Mouse (Mus musculus) kidney, postnatal 36 days (tissue): ENCODE measurements around the gene Reep1.

Source experiments
- DNase-seq, 2 experiments: peaks; one replicate each; pipeline ENCODE4 v3.0.0; 2021 to 2022; ENCODE audit warnings: mixed read lengths in 2 of 2

The Reep1 gene

DNA sequence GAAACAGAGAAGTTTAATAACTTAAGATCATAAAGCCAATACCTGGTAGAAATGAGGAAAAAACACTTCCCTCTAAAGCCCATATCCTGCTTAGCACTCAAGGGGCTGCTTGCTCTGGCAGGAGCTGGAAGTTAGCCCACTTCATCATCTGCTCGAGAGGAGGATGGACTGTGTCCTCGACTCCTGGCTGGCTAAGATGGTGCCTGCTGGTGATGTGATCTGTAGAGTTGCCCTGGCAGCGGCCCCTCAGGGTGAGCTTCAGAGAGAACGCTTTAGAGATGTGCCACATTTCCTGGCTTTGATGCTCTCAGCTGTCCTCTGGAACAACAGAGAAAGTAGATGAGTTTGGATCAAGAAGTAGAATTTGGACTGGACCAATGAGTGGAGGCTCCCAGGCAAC is 31.2 kb downstream of the Reep1 start:
- no peak for DNase-seq

DNA sequence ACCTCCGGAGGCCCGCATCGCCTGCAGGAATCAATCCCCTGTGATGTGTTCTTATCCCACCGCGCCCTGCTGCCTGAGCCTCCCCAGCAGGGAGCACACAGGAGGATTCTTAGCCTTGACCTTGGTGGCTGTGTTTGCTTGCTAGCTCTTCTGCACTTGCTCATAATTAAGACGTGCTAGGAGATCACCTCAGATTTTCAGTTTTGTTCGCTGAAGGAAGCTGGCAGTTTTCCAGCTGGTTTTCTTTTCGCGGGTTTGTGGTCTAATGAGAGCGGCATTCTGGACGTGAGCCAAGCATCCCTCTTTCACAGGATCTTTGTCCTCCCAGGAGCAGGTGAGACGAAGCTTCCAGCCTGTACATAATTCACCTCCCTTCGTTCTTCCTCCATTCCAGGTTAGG is 33.6 kb downstream of the Reep1 start:
- DNase-seq, result peak in 1 of 2 experiments; percentile 13

DNA sequence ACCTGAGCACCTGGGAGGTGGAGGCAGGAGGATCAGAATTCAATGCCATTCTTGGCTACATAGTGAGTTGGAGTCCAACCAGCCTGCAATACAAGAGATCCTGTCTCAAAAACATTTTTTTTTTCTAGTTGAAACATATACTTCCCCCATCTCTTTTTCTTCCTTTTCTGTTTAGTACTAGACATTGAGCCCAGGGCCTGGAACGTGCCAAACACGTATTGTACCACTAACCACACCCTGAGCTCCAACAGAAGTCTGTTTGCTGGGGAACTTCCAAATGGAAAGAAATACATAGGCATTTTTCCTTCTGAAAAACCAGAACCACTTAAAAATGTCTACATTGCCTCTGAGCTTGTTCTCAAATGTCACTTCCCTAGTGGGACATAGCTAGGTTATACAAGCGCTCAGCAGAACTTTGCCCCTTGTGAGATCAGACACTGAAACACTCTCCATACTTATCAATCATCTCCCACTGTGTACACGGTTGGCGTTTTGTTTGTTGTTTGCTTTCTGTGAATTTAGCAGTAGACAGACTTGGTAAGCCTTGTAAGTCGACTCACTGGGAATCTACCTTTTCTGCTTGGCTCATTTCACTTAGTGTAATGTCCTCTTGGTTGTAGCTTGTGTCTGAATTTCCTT is 34.8 kb downstream of the Reep1 start:
- no peak for DNase-seq

DNA sequence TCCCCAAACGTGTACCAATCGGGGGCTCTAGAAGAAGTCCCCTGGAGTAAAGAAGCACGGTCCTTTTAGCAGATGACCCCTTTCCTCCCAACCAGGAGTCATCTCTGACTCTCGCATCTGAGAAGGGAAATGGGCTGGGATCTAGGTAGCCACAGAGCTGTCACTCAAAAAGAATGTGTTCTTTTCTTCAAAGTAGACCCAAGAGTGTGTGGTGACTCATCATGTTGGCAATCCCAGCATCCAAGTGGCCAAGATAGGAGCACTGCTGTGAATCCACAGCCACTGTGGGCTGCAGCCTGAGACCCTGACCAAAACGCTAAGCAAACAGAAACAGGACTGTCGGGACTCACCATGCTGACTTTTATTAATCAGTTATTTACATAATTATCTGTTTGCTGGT is 37.6 kb downstream of the Reep1 start:
- no peak for DNase-seq

DNA sequence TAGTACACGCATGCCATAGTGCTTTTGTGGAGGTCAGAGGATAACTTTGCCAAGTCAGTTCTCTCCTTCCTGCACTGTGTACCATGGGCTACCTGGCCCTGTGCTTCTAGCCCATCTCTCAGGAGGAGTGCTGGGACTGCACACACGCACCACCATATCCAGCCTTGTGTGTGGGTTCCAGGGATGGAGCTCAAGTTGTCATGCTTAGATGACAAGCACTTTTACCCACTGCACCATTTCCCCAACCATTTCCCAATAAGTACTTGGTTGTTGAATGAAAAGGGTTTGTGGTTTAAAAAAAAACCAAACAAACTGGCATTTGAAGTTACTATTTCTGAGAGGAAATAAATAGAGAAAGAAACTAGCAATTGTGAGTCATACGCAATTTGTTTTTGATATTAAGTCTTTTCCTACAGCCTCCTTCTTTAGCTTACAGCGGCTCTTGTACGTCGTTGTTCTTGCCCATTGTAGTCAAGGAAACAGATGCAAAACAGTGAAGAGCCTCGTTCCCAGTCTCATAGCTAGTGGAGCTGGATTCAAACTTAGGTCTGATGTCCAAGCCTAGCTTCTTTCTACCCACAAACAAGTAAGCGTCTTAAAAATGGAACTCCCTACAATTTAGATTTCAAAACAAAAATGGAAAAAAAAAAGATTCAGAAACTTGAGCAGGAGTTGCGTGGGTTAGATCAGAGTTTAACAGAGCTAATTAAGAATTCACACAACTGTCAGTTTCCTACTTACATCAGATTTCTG is 38.3 kb downstream of the Reep1 start:
- no peak for DNase-seq

DNA sequence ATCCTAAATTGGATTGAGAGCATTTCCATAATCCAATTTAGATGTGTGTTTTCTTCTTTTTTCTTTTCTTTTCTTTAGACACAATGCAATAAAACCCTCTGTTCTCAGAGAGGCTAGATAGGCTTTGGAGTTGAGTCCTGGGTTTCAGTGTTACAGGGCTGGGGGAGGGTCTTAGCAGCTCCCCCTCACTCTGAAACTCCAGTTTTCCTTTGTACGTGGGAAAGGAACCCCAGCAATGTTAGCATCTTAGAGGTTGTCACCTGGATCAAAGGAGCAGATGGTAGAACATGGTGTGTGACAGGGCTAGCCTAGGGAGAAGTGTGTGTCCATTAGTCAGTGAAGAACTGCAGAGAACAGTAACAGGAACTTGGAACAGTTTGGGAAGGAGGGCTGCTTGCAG is 38.9 kb downstream of the Reep1 start:
- DNase-seq, result no peak

DNA sequence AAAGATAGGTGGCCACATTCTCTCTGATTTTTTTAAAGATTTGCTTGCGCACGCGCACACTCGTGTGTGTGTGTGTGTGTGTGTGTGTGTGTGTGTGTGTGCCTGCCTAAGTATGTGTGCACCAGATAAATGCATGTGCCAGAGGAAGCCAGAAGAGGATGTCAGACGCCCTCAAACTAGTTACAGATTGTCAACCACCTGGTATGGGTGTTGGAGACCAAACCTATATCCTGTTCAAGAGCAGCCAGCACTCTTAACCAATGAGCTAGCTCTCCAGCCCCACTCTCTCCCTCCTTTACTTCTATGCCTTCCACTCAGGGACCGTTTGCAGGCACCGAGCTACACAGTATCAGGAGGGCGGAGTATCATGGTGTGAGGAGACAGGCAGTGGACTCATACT is 39.5 kb downstream of the Reep1 start:
- no peak for DNase-seq

DNA sequence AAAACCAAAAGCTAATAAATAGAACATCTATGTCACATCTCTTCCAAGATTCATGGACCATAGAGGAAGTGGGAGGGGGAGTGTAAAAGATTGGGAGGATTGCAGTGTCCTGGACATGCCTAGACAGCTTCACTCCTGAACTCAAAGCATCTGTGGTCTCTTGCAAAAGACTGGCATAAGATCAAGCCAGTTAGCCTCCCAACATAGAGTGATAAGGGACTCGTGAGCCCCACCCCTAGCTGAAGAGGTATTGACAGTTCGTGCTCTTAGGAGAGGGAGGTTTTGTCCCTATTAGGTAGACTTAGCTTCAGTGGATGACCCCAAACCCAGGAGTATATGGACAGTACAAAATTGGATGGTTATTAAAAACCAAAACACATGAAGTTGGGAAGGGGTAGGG is 44.2 kb downstream of the Reep1 start:
- DNase-seq, result no peak

DNA sequence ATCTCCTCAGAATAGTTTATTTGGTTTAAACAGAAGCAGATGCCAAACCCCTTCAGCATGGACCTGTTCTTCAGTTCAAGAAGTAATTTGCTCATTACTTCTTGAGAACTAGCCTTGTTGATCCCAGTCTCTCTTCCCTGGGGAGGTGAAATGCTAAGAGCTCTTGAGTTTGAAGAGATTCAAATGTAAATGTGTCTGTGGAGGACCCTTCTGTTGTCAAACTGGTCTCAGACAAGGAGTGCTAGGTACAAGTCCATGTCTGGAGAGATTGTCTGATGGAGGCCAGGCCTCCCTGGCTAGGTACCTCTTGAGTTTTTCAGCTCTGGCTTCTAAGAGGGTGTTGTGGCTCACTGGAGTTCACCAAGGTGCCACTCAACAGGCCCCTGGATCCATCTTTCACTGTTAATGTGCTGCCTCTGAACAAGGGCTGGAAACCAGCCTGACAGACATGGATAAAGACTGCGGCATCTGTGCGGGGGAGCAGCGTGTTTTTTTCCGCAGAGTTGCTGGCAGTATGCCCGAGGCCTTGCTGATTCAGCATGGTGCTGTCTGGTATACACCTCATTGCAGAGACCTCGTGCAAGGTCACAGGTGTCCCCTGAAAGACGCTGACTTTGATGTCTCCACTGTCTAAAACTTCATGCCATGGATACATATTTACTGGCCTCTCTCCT is 45.6 kb downstream of the Reep1 start:
- no peak for DNase-seq

DNA sequence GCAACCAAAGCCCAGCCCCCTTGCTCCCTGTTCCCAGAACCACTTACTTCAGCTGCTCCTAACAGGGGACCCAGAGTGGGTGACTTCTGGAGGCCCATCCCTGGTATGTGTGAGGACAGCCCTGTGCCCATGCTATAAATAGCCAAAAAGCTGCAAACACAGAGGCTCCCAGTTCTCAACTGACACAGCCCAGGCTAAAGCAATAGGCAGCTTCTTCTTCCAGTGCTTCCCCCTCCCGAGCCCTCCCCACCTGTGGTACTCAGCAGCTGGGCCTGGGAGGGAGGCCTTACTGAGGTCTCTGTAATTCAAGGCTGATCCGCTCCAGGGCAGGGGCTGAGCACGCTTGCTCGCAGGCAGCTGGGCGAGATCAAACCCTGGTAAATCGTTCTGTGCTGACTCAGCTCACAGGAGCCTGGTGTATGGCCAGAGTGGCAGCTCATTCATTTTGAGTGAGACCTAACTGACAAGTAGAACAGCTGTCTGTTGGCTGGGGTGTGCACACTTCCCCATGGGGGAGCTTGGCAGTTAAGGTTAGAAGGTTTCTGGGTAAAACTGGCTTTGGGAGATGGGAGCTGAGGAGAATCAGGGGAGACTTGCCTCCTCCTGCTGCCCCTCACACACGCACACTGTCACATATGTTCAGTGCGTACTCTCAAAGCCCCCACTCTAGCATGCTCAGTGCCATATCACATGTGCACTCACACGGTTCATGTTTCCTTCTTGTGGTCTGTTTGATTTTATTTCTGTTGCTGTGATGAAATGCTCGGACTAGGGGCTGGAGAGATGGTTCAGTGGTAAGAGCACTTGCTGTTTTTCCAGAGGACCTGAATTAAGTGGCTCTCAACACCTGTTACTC is 49.9 kb downstream of the Reep1 start:
- no peak for DNase-seq

DNA sequence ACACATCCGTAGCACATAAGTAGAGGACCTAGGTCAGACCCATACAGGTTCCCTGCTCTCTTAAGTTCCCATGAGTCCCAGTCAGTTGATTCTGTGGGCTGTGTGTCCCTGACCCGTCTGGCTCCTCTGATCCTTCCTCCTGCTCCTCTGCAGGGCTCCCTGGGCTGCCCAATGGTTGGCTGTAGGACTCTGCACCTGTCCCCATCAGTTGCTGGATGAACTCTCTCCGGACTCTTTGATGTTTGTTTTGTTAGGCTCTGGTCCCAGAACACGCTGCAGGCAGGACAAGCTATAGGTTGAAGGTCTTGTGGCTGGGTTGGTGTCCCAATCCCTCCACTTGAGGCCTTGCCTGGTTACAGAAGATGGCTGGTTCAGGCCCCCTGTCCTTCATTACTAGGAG is 51.4 kb downstream of the Reep1 start:
- DNase-seq, result no peak

DNA sequence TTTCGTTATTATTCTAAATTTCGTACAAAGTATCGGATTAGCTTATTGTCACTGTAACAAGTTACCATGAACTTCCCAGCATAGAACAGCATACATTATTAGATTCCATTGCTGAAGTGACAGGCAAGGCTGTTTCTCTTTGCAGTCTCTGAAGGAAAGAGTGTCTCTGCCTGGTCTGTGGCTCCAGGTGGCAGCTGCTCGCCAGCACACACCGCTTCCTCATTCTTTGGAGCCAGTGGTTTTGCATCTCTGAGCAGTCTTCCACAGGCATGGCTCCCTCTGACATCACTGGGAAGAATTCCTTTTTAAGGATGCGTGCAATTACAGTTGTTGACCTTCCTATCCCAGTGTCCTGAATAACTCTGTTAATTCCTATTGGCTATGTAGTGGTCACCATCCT is 52.7 kb downstream of the Reep1 start:
- DNase-seq, result no peak

DNA sequence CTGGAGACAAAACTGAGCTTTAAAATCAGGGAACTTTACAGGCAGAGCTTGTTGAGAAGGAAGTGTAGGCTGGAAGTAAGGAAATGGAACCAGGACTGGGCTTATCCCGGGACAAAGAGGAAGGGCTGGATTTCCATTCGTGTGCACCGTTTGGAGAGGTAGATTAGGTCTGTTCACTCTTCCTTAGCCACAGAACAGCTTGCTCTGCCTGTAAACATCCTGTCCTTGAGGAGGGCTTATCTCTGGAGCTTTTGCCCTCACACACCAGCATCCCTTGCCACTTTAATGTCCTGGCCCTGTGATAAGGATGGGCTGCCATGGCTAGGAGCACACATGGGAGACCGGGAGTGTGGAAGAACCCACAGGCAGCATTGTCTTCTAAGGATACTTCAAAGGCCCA is 60.4 kb downstream of the Reep1 start:
- no peak for DNase-seq

DNA sequence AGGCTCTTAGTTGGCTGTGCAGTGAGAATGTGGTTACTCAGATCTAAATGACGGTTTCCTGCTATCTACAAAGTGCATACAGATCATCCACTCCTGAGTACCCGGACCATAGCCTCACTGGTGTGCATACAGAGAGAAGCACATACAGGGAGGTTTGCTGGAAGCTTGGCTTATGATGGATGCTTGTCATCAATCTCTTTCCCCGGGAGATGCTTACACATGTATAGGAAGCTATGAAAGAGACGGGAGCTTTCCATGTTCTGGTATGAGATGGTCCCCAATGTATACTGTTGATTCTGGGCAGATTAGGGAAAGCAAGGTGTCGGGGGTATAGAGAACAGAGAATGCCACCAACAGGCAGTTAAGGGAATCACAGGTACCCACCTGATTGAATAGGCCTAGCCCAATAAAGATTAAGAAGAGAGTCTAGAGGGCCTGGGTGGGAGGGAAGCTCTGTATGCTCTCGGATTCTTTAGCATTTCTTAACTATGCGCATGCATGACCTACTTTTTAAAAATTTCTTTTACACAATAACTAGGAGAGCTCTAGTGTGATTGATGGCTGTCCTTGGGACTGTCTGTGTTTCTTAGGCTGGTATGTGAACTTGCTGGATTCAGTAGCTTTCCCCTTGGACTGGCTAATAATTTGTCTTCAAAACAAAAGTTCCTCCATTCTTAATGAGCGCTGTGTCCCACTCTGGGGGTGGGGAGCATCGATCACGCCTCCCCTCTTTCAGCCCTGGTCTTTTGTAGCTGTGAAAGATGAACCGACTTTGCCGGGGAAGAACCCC is 62.7 kb downstream of the Reep1 start:
- no peak for DNase-seq

DNA sequence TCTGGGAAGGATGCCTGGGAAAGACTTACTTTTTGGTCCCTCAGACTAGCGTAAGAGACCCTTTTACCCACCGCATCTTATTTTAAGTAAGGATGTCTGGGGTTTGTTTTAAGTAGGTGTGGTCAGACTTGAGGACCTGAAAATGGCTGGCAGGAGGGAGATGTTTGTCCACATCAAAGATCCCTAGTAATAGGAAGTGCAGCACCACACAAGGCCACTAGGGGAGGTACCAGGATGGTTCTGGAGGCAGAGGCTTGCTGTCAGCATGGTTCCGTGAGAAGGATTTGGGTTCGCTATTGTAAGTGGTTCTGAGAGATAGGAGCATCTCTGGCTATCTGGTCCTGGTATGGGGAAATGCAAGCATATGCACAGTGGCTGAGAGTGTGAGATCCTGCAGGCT is 63.5 kb downstream of the Reep1 start:
- no peak for DNase-seq

DNA sequence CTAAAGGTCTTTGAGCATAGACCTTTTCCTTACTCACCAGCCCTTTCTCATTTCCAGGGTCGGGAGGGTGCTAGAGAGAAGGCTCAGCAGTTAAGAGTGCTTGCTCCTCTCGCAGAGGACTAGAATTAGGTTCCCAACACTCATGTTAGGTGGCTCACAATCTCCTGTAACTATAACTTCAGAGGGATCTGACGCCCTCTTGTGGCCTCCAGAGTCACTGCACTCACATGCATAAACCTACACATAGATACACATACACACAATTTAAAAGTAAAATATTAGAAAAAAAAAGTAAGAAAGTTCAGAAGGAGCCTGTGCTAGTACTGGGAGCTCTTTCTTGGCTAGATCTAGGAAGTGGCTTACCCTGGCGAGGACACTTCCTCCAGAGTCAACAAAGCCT is 63.9 kb downstream of the Reep1 start:
- no peak for DNase-seq

DNA sequence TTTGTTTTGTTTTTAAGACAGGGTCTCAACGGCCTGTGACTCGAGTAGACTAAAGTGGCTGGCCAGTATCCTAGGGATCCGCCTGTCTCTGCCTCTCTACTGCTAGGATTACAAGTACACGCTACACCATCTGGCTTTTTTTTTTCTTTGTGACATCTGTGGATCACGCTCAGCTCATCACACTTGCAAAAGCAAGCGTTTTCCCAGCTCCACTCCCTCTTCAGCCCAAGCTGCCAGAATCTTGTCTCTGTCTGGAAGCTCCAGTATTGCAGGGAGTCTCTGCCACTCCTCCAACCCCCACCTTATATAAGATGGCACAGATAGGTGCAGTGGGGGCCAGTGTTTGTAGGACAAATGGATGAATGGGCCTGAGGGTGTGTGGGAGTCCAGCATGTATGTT is 64.8 kb downstream of the Reep1 start:
- DNase-seq, result no peak

DNA sequence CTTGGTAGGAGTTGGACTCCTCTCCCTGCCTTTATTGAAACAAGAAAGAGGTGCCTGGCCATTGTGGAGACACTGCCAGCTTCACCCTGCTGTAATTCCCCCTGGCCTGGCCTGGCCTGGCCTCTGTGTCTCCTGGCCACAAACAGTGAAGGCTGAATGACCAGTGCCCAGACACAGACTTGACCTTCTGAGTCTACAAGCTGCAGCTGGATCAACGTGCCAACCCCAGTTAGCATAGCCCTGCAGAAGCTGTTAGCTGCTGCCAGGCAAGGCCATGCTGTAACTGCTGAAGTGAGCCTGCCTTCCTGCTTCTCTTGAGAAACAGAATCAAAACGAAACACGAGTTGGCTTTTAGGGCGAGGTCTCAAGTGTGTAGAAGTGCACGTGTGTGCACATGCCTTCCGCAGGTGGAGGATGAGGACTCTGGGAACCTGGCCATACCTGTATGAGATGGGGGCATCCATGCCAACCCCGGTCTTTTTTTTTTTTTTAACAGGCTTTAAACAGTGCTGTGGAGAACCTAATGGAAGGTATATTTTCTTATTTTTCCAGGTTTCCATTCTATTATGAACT is 65.4 kb downstream of the Reep1 start:
- DNase-seq, result no peak

DNA sequence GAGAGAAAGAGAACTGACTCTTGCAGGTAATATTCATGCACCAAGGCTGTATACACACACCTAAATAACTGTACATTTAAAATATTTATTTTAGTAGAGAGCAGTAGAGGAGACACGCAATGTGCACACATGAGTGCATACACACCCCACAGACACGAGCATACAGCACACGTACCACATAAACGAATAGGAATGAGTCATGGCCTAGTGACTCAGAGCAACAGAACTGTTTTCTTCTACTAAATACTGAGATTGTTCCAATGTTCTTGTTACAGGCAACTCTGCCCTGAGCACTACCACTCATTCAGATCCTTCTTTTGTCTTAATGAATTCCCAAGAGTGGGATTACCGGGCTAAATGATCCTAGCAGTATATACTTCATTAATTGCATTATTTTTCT is 70.7 kb downstream of the Reep1 start:
- no peak for DNase-seq

DNA sequence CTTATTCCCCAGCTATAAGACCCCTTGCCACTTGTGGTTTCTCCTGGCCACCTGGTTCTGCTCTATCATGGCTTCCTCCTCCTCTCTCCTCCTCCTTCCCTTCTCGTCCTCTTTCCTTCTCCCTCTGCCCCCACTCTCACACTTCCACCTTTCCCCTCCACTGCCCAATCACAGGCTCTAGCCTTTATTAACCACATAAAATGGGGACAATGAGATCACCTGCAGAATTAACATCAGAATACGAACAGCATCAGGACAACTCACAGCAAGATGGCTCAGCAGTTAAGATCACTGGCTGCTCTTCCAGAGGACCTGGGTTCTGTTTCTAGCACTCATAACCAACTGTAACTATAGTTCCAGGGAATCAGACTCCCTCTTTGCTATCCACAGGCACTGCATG is 72.5 kb downstream of the Reep1 start:
- no peak for DNase-seq

DNA sequence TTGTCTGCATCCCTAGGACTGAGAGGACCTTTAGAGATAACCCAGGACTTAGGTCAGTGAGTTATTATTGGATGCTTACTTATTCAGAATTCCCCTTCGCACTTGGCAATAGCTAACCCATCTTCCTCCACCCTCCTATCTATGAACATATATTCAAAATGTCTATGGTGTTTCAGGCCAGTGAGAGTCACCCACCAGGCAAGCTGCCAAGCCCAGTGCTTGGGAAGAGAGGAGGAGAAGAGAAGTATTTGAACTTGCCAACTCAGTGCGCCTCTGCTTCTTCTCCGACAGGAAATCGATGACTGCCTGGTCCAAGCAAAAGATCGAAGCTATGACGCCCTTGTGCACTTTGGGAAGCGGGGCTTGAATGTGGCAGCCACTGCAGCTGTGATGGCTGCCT is 73.1 kb downstream of the Reep1 start:
- DNase-seq, result no peak

DNA sequence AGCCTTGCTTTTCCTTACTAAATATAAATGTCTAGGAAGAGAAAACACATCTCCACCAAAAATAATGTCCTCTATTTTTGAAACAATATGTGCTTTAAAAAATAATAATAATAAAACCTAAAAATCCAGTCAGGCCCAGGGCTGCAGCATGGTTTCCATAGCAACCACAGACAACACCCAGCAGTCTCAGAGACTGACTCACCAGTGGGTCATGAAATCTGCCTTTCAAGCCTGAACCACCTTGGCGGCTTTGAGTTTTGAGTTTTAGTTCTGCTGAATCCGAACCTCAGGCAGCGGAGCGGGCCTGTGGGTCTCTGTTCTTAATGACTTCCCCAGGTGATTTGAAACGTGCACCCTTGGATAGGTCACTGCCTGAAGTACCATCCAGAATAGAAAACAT is 75.8 kb downstream of the Reep1 start:
- DNase-seq, result no peak
